Mouse (Mus musculus) ovary, postnatal 10 days (tissue): ENCODE data around the gene Olfr1453.
"Not testable (repeated sequence)": the region's sequence is repeated elsewhere in the genome, so short reads cannot be mapped to it uniquely, and the experiment has no call there.

Experiments used
- DNase-seq: peaks from one replicate; pipeline ENCODE4 v3.0.0; 2022; ENCODE audit warnings: low spot score

Olfr1453 gene

GRCm38 (mm10) chr19:13028227-13028626 is at the start of gene Olfr1453:
TSS of gene Olfr1453 (minus strand) at chr19:13028327.
- DNase-seq, result no peak

- DNase-seq, result no peak
Measured at GRCm38 (mm10) chr19:13060310-13060709, 32.2 kb upstream of the Olfr1453 start, which contains the start of gene Olfr1454. TSS of gene Olfr1454 (plus strand) at chr19:13060610.

GRCm38 (mm10) chr19:12994714-12995113 is 33.4 kb downstream of the Olfr1453 start, which contains the start of gene Olfr1451:
TSS of gene Olfr1451 (plus strand) at chr19:12995014.
- DNase-seq, result no peak

GRCm38 (mm10) chr19:12992316-12992715 is 35.8 kb downstream of the Olfr1453 start:
- DNase-seq, result not testable (repeated sequence)
